Mouse (Mus musculus): ENCODE data around the gene Bicra.

DNA sequence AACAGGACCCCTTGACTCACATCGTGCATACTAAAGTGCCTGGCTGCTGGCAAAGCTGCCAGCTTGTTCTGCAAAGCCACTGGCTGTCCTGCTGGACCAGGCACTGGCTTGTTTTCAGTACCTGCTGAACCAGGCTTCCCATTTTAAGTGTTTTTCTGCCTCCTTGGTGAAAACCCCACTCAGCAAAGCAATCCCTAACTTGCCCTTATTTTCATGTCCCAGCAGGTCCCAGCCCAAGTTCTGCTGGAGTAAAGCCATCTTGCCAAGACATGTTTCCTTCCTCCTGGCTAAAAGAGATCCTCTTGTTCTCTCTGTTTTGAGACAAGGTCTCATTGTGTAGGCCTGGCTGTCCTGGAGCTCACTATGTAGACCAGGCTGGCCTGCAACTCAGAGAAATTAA lies 103.4 kb downstream of the Bicra start:
- TF ChIP-seq CTCF (IDR thresholded peaks at IDR 0.05) (no peak), EP300 (IDR thresholded peaks at IDR 0.05; ENCODE audit: insufficient read depth, low read depth, low read length) (no peak), POLR2A (IDR thresholded peaks at IDR 0.05; ENCODE audit: insufficient read depth, low read depth, low read length) (no peak)
